Mouse (Mus musculus): ENCODE measurements around the gene Gm45837.

DNA sequence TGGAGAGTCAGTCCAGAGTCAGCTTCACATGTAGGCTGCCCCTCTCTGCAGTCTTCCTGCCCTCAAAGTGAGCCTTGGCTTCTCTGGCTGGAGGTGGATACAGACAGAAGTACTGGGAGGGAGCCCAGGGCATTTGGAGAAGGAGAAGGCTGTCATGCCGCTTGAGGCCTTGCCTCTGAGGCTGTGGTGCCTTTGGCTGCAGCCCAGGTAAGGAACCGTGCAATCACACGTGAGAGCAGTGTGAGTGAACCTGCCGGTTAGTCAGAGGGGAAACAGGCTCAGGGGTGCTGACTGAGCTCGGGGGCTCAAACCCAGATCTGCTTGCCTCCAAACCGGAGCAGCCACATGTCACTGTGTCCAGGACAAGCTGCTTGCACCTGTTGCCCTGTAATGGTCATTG is 29.2 kb upstream of the Gm45837 start:
- TF ChIP-seq CTCF (IDR thresholded peaks at IDR 0.05; ENCODE audit: low read depth, low read length), result no peak
- no peak for TF ChIP-seq POLR2A (IDR thresholded peaks at IDR 0.05; ENCODE audit: extremely low read depth, insufficient read depth, low read length)

Measured in liver, adult 2 months (tissue).